Comparison of ENCODE assay signal across 26 mouse cellular contexts in the genomic region with DNA sequence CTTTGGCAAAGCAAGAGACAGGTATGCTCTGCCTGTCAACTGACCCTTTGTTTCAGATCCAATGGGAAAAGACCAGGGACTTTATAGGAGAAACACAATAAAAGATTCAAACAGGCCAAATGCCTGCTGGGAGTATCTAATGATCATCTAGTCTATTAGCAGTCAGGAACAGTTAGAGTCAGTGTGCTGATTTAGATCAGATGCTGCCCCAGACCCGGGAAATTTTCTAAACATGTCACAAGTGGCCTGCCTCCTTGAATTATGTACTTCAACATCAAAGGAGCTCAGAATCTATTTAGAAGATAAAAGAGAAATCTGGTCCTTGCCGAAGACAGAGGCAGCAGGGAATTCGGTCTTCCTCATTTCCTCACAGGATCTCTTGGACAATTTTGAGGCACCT.
DNase-seq lines count a peak whose midpoint lies in the region; ATAC-seq lines count a peak whose summit lies in the region.
"Had no signal": no experiment of that assay in that cellular context is flagged by ENCODE, and none has a peak within 500 bp of the region (broad histone marks: within the 10 kb centered on the region; RNA-seq: fewer than 3 reads in every experiment).

No protein-coding gene starts in this region.

- WGBS in hindbrain, embryonic 13.5 days = 48% methylated on average over 3 of the region's 3 CpGs
- WGBS in hindbrain, embryonic 12.5 days = 47% methylated on average over 3 of the region's 3 CpGs
- WGBS in embryonic facial prominence, embryonic 10.5 days = 37% methylated on average over 3 of the region's 3 CpGs
- WGBS in midbrain, embryonic 15.5 days = 30% methylated on average over 3 of the region's 3 CpGs

- no peak overlapping the region for H3K9ac ChIP-seq in hindbrain, embryonic 13.5 days
- H3K9ac ChIP-seq in hindbrain, embryonic 12.5 days = no peak overlapping the region
- no peak overlapping the region for H3K9ac ChIP-seq in midbrain, embryonic 15.5 days
- H3K9ac ChIP-seq: hindbrain, embryonic 15.5 days; kidney, embryonic 15.5 days; limb, embryonic 12.5 days; liver, embryonic 15.5 days; lung, embryonic 14.5 days had no signal

- H3K4me2 ChIP-seq in hindbrain, embryonic 13.5 days = no peak overlapping the region
- H3K4me2 ChIP-seq in hindbrain, embryonic 12.5 days (replicated peaks) = no peak overlapping the region
- H3K4me2 ChIP-seq in midbrain, embryonic 15.5 days = no peak overlapping the region
- H3K4me2 ChIP-seq: hindbrain, embryonic 15.5 days; kidney, embryonic 15.5 days; limb, embryonic 12.5 days; liver, embryonic 15.5 days; lung, embryonic 14.5 days had no signal

- peak; percentile 50 for DNase-seq in embryo, embryonic 10.5 days (ENCODE audit: low spot score)
- DNase-seq in embryonic facial prominence, embryonic 10.5 days (ENCODE audit: low spot score) = peak; percentile 42
- DNase-seq in lung, postnatal 10 days = no peak
- no peak for DNase-seq in ovary, adult 18-20 months (ENCODE audit: low spot score)
- DNase-seq: B cell, adult 2 months; cerebellum, adult 8-10 months; cerebellum, postnatal 25 days; gastrocnemius, postnatal 25 days; heart, adult 11 months; heart, postnatal 4 days; kidney, adult 18-20 months; kidney, postnatal 25 days; lung, embryonic 14.5 days; right cerebral cortex, adult 18-20 months; spleen, adult 18-20 months; thymus, postnatal 14 days had no signal

- H3K27ac ChIP-seq in hindbrain, embryonic 13.5 days = peak overlapping the region; percentile 0; the same call in 1 of the 2 replicates
- H3K27ac ChIP-seq in hindbrain, embryonic 12.5 days = no peak overlapping the region
- 0 out of 2 replicates have a peak overlapping the region, but pooled peaks have one; percentile 57 for H3K27ac ChIP-seq in embryonic facial prominence, embryonic 10.5 days (replicated peaks)
- peak overlapping the region; percentile 9; the same call in 1 of the 2 replicates for H3K27ac ChIP-seq in midbrain, embryonic 15.5 days
- H3K27ac ChIP-seq: heart, embryonic 10.5 days; kidney, embryonic 15.5 days; limb, embryonic 12.5 days; liver, embryonic 15.5 days had no signal

- ATAC-seq in hindbrain, embryonic 13.5 days (ENCODE audit: low FRiP score) = no peak
- no peak for ATAC-seq in hindbrain, embryonic 12.5 days (ENCODE audit: low FRiP score)
- ATAC-seq in midbrain, embryonic 15.5 days (replicated peaks) = peak; percentile 29; the same call in 1 of the 2 replicates
- ATAC-seq: forebrain, embryonic 14.5 days; inflammation-experienced regulatory T-cells, adult 6 months had no signal

- H3K4me3 ChIP-seq in hindbrain, embryonic 13.5 days = no peak overlapping the region
- no peak overlapping the region for H3K4me3 ChIP-seq in hindbrain, embryonic 12.5 days
- no peak overlapping the region for H3K4me3 ChIP-seq in embryonic facial prominence, embryonic 10.5 days
- H3K4me3 ChIP-seq in midbrain, embryonic 15.5 days = no peak overlapping the region
- H3K4me3 ChIP-seq: heart, embryonic 10.5 days; hindbrain, embryonic 15.5 days; kidney, embryonic 15.5 days; limb, embryonic 12.5 days; liver, embryonic 15.5 days had no signal

- H3K36me3 ChIP-seq in hindbrain, embryonic 13.5 days = peaks cover 29% of the 10 kb centered on the region
- peaks cover 12% of the 10 kb centered on the region; the same call in 1 of the 2 replicates for H3K36me3 ChIP-seq in hindbrain, embryonic 12.5 days
- H3K36me3 ChIP-seq in embryonic facial prominence, embryonic 10.5 days (replicated peaks) = peaks cover 38% of the 10 kb centered on the region
- no peaks in the 10 kb centered on the region for H3K36me3 ChIP-seq in midbrain, embryonic 15.5 days (replicated peaks)
- H3K36me3 ChIP-seq: liver, embryonic 15.5 days had no signal

- no peaks in the 10 kb centered on the region for H3K9me3 ChIP-seq in hindbrain, embryonic 13.5 days
- H3K9me3 ChIP-seq in hindbrain, embryonic 12.5 days (replicated peaks) = no peaks in the 10 kb centered on the region
- H3K9me3 ChIP-seq in embryonic facial prominence, embryonic 10.5 days = no peaks in the 10 kb centered on the region
- no peaks in the 10 kb centered on the region for H3K9me3 ChIP-seq in midbrain, embryonic 15.5 days
- H3K9me3 ChIP-seq: heart, embryonic 10.5 days; hindbrain, embryonic 15.5 days; kidney, embryonic 15.5 days; limb, embryonic 12.5 days; liver, embryonic 15.5 days had no signal

- no peaks in the 10 kb centered on the region for H3K27me3 ChIP-seq in hindbrain, embryonic 13.5 days
- no peaks in the 10 kb centered on the region for H3K27me3 ChIP-seq in hindbrain, embryonic 12.5 days
- H3K27me3 ChIP-seq in embryonic facial prominence, embryonic 10.5 days (replicated peaks; ENCODE audit: low read depth, poor library complexity, severe bottlenecking) = no peaks in the 10 kb centered on the region
- no peaks in the 10 kb centered on the region for H3K27me3 ChIP-seq in midbrain, embryonic 15.5 days (replicated peaks)
- H3K27me3 ChIP-seq: hindbrain, embryonic 15.5 days; kidney, embryonic 15.5 days; limb, embryonic 12.5 days; liver, embryonic 15.5 days had no signal

- peaks cover 40% of the 10 kb centered on the region for H3K4me1 ChIP-seq in hindbrain, embryonic 13.5 days (replicated peaks)
- H3K4me1 ChIP-seq in hindbrain, embryonic 12.5 days = peaks cover 10% of the 10 kb centered on the region
- peaks cover 37% of the 10 kb centered on the region for H3K4me1 ChIP-seq in embryonic facial prominence, embryonic 10.5 days
- peaks cover 26% of the 10 kb centered on the region for H3K4me1 ChIP-seq in midbrain, embryonic 15.5 days
- H3K4me1 ChIP-seq: liver, embryonic 15.5 days had no signal

Comparison
In these comparisons a context has a peak if more than half of its experiments do, and no peak if none do; other contexts are left out.
1. DNase-seq: peak in embryo, embryonic 10.5 days (single experiment) and embryonic facial prominence, embryonic 10.5 days (single experiment); none in lung, postnatal 10 days (single experiment) and ovary, adult 18-20 months (single experiment).